Mouse (Mus musculus) neural tube, embryonic 13.5 days (tissue): Measurements from ENCODE around the gene Obox6. TPM values are rescaled to one million over a fixed set of nuclear protein-coding genes. Genes with fewer than 3 reads are reported as not detected.

Experiments
- ATAC-seq: fragments of 200-750 bp; cut with Nextera tagmentation; 2 replicates; pipeline ENCODE4 v1.8.0; 2017; ENCODE audit warnings: low read depth, mild to moderate bottlenecking, moderate TSS enrichment, moderate library complexity
- H3K27ac ChIP-seq: fragments of 300-500 bp; sonication (generic); replicated peaks from 2 replicates; pipeline ENCODE4 v1.5.1; 2015; ENCODE audit warnings: moderate library complexity, mild to moderate bottlenecking, inconsistent platforms
- H3K27me3 ChIP-seq: fragments of 300-500 bp; sonication (generic); 2 replicates; pipeline ENCODE4 v1.6.1; 2015; ENCODE audit warnings: mild to moderate bottlenecking, inconsistent platforms
- H3K36me3 ChIP-seq: fragments of 300-500 bp; sonication (generic); 2 replicates; pipeline ENCODE4 v1.6.1; 2015; ENCODE audit warnings: mild to moderate bottlenecking, inconsistent platforms
- H3K4me1 ChIP-seq: fragments of 300-500 bp; sonication (generic); replicated peaks from 2 replicates; pipeline ENCODE4 v1.6.1; 2015; ENCODE audit warnings: inconsistent platforms
- H3K4me2 ChIP-seq: fragments of 300-500 bp; sonication (generic); 2 replicates; pipeline ENCODE4 v1.6.1; 2015; ENCODE audit warnings: inconsistent platforms, mild to moderate bottlenecking, moderate library complexity
- H3K4me3 ChIP-seq: fragments of 300-500 bp; sonication (generic); 2 replicates; pipeline ENCODE4 v1.5.1; 2015; ENCODE audit warnings: mild to moderate bottlenecking, inconsistent platforms
- H3K9ac ChIP-seq: fragments of 300-500 bp; sonication (generic); 2 replicates; pipeline ENCODE4 v1.6.1; 2015; ENCODE audit warnings: moderate library complexity, mild to moderate bottlenecking, inconsistent platforms
- H3K9me3 ChIP-seq: fragments of 300-500 bp; sonication (generic); 2 replicates; pipeline ENCODE4 v1.6.1; 2016; ENCODE audit warnings: inconsistent platforms
- WGBS: fragments of 180-500 bp; shearing (Covaris S2); methylation state at CpG from one replicate; pipeline ENCODE4 v1.1.7; 2015; 5-methylcytosine and 5-hydroxymethylcytosine counted together
- polyA plus RNA-seq: library from polyadenylated mRNA; unstranded; fragments of >200 nt; fragmentation: Nextera tagmentation; extraction: Ambion mirVana; gene quantifications from 2 replicates; pipeline ENCODE4 v1.2.1, GENCODE M21; 2015

The Obox6 gene
- not detected in 2 replicates for polyA plus RNA-seq

GRCm38 (mm10) chr7:15839578-15839977 is at the start of gene Obox6:
Gene Obox6, minus strand, starts transcription at chr7:15839678.
- peaks cover 20% of the 10 kb centered on the region; the same call in 1 of the 2 replicates for H3K9me3 ChIP-seq
- WGBS = 86% methylated on average over 3 of the region's 3 CpGs
- H3K4me2 ChIP-seq = no peak within 1 kb of the TSS
- no peaks in the 10 kb centered on the region for H3K27me3 ChIP-seq
- H3K36me3 ChIP-seq = no peaks in the 10 kb centered on the region
- no peak for ATAC-seq
- H3K4me3 ChIP-seq = no peak within 1 kb of the TSS
- no peak within 1 kb of the TSS for H3K27ac ChIP-seq
- no peak within 1 kb of the TSS for H3K9ac ChIP-seq
- H3K4me1 ChIP-seq = no peaks in the 10 kb centered on the region

- Histone ChIP-seq H3K4me3 (no peak overlapping the region), H3K9me3 (no peaks in the 10 kb centered on the region), H3K36me3 (no peaks in the 10 kb centered on the region), H3K27me3 (no peaks in the 10 kb centered on the region), H3K9ac (no peak overlapping the region), H3K4me1 (no peaks in the 10 kb centered on the region), H3K4me2 (no peak overlapping the region), H3K27ac (no peak overlapping the region)
- no peak for ATAC-seq
- WGBS = 82% methylated on average over 2 of the region's 2 CpGs
Observed at GRCm38 (mm10) chr7:15884127-15884526, 44.6 kb upstream of the Obox6 start.

GRCm38 (mm10) chr7:15882317-15882716 is 42.8 kb upstream of the Obox6 start, which contains the start of gene Crxos:
Gene Crxos, plus strand, starts transcription at chr7:15882617.
- WGBS = 88% methylated on average over 2 of the region's 2 CpGs
- Histone ChIP-seq H3K27ac (no peak within 1 kb of the TSS), H3K9ac (no peak within 1 kb of the TSS), H3K4me1 (no peaks in the 10 kb centered on the region), H3K36me3 (no peaks in the 10 kb centered on the region), H3K9me3 (no peaks in the 10 kb centered on the region), H3K4me2 (no peak within 1 kb of the TSS), H3K27me3 (no peaks in the 10 kb centered on the region), H3K4me3 (no peak within 1 kb of the TSS)
- no peak for ATAC-seq

- no peaks in the 10 kb centered on the region for H3K36me3 ChIP-seq
- 66% methylated on average over 3 of the region's 3 CpGs for WGBS
Observed at GRCm38 (mm10) chr7:15881831-15882230, 42.4 kb upstream of the Obox6 start.

GRCm38 (mm10) chr7:15881388-15881787 is 41.9 kb upstream of the Obox6 start:
- H3K4me3 ChIP-seq = no peak overlapping the region
- no peak overlapping the region for H3K27ac ChIP-seq
- no peak overlapping the region for H3K4me2 ChIP-seq
- no peaks in the 10 kb centered on the region for H3K36me3 ChIP-seq
- H3K9me3 ChIP-seq = no peaks in the 10 kb centered on the region
- no peak overlapping the region for H3K9ac ChIP-seq
- no peaks in the 10 kb centered on the region for H3K27me3 ChIP-seq
- 34% methylated on average over 7 of the region's 7 CpGs for WGBS
- no peaks in the 10 kb centered on the region for H3K4me1 ChIP-seq
- ATAC-seq = 0 out of 2 replicates have a peak, but pooled peaks have one; percentile 43

More at GRCm38 (mm10) chr7:15881831-15882230, 42.4 kb upstream of the Obox6 start:
- ATAC-seq = no peak
- Histone ChIP-seq H3K4me3 (no peak overlapping the region), H3K27ac (no peak overlapping the region), H3K4me1 (no peaks in the 10 kb centered on the region), H3K4me2 (no peak overlapping the region), H3K9me3 (no peaks in the 10 kb centered on the region), H3K27me3 (no peaks in the 10 kb centered on the region), H3K9ac (no peak overlapping the region)

- Histone ChIP-seq H3K27me3 (no peaks in the 10 kb centered on the region), H3K9me3 (no peaks in the 10 kb centered on the region), H3K4me3 (no peak within 1 kb of the TSS), H3K4me2 (no peak within 1 kb of the TSS), H3K27ac (no peak within 1 kb of the TSS), H3K4me1 (no peaks in the 10 kb centered on the region), H3K9ac (no peak within 1 kb of the TSS), H3K36me3 (no peaks in the 10 kb centered on the region)
- 44% methylated on average over 4 of the region's 4 CpGs for WGBS
- ATAC-seq = no peak
Observed at GRCm38 (mm10) chr7:15879756-15880155, 40.3 kb upstream of the Obox6 start, which contains the start of gene Crx. Gene Crx, minus strand, starts transcription at chr7:15879968.

- H3K9ac ChIP-seq = no peak overlapping the region
- H3K27me3 ChIP-seq = no peaks in the 10 kb centered on the region
- no peaks in the 10 kb centered on the region for H3K9me3 ChIP-seq
- ATAC-seq = no peak
- H3K4me2 ChIP-seq = no peak overlapping the region
- H3K4me1 ChIP-seq = no peaks in the 10 kb centered on the region
- no peak overlapping the region for H3K4me3 ChIP-seq
- H3K27ac ChIP-seq = no peak overlapping the region
- H3K36me3 ChIP-seq = no peaks in the 10 kb centered on the region
- 82% methylated on average over 4 of the region's 4 CpGs for WGBS
Observed at GRCm38 (mm10) chr7:15864104-15864503, 24.6 kb upstream of the Obox6 start.

GRCm38 (mm10) chr7:15859657-15860056 is 20.2 kb upstream of the Obox6 start:
- 40% methylated on average over 2 of the region's 2 CpGs for WGBS
- ATAC-seq = no peak
- H3K9me3 ChIP-seq = peaks cover 3% of the 10 kb centered on the region; the same call in 1 of the 2 replicates
- no peak overlapping the region for H3K27ac ChIP-seq
- no peaks in the 10 kb centered on the region for H3K36me3 ChIP-seq
- H3K27me3 ChIP-seq = no peaks in the 10 kb centered on the region
- no peak overlapping the region for H3K9ac ChIP-seq
- no peaks in the 10 kb centered on the region for H3K4me1 ChIP-seq
- no peak overlapping the region for H3K4me2 ChIP-seq
- H3K4me3 ChIP-seq = no peak overlapping the region

Other genes starting within 250 kb of the Obox6 start
- not detected in 2 replicates for gene Obox3, start 199.8 kb downstream of the Obox6 start, polyA plus RNA-seq
- not detected in 2 replicates for gene Obox5, start 89.5 kb downstream of the Obox6 start, polyA plus RNA-seq
- not detected in 2 replicates for gene Crx, start 40.3 kb upstream of the Obox6 start, polyA plus RNA-seq
- not detected in 2 replicates for gene Crxos, start 42.9 kb upstream of the Obox6 start, polyA plus RNA-seq
- gene Selenow, start 82.7 kb upstream of the Obox6 start, polyA plus RNA-seq = 1,338 and 1,452 TPM in 2 replicates
- 128 and 148 TPM in 2 replicates for gene Nop53, start 106.4 kb upstream of the Obox6 start, polyA plus RNA-seq
- 9.3 and 12.6 TPM in 2 replicates for gene Ehd2, start 127.9 kb upstream of the Obox6 start, polyA plus RNA-seq
- 8.4 and 9.2 TPM in 2 replicates for gene Bicra, start 208.2 kb upstream of the Obox6 start, polyA plus RNA-seq
- gene Zfp541, start 222.1 kb upstream of the Obox6 start, polyA plus RNA-seq = 0.04 and 0.10 TPM in 2 replicates